Mouse (Mus musculus) kidney, adult 2 months (tissue): ENCODE measurements at regions not wholly inside any gene's neighbourhood (a gene's known extent, or its start where the extent isn't known, plus 50 kb on each side); places are given as distances from the start of the nearest gene placed in this dataset.

Experiments used
- CTCF ChIP-seq: fragments of 200-500 bp; conservative IDR thresholded peaks from 2 replicates; pipeline ENCODE4 v1.5.1; 2011; ENCODE audit warnings: low read depth, mild to moderate bottlenecking, control low read depth, low read length, moderate library complexity, mixed read lengths; ENCODE audit not compliant: insufficient read depth, insufficient read length
- POLR2A ChIP-seq: fragments of 200-500 bp; IDR thresholded peaks from one replicate; pipeline ENCODE4 v1.6.1; 2011; ENCODE audit warnings: low read depth, low read length, control low read depth

DNA sequence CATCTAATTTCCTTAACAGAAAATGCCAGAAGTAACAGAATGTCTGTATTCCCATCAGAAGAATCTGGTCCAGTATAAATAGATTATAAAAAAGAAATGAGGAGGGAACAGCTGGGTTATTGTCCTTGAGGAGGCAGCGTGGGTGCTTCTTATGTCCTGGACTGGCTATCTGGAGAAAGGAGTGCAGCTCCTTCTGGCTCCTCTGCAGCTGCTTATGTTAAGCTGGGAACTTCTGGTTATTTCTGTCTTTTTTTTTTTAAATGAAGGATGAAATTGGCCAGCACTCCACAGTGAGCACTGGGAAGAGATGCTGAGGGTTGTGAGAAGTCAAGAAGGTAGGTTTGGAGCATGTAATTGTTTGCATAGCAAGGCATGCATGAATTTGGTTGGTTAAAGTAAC lies 441.5 kb downstream of the Ebf1 start:
- TF ChIP-seq CTCF (no peak), POLR2A (no peak)
